Mouse (Mus musculus) layer of hippocampus, adult 9-10 months (tissue): ENCODE results near the gene Prdm15.

Experiments used
- DNase-seq: peaks from one replicate; pipeline ENCODE4 v3.0.0; 2022; ENCODE audit warnings: low spot score

Prdm15 gene

DNA sequence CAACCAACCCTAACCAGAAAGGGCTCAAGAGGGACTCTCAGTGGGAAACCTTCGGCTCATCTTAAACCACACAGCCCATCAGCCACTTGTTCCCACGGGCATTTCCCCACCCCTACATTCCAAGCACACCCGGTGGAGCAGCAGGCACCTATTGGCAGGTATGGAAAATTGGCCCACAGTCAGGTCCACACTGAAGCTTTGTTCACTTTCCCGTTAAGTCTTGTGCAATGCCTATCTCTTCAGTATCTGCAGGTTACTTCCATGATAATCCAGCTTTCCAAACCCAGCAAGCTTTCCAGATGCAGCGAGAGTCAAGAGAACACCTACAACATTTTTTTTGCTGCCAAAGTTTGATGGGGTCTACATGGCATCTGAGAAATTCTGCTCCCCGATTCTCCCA lies 103.2 kb downstream of the Prdm15 start:
- no peak for DNase-seq
